ENCODE assay signal across 8 mouse cellular contexts in genomic region chr11:96987873-96988655, GRCm38 (mm10). TPM values are rescaled to one million over a fixed set of nuclear protein-coding genes. Genes with fewer than 3 reads are reported as not detected.
DNase-seq lines count a peak whose midpoint lies in the region; ATAC-seq and TF ChIP-seq lines count a peak whose summit lies in the region.

No protein-coding gene starts in this region.

- no peak for DNase-seq in cerebellum, adult 2 months
- DNase-seq in testis, postnatal 14 days (ENCODE audit: low spot score), result no peak
- DNase-seq in induced T-regulatory cell, adult 2 months (ENCODE audit: low read depth), result peak; percentile 93
- DNase-seq in midbrain, embryonic 11.5 days (ENCODE audit: low spot score, missing footprints), result peak; percentile 90
- peak; percentile 89 for DNase-seq in thymus, postnatal 0 days (ENCODE audit: low spot score)
- no peak for DNase-seq in urinary bladder, postnatal 36 days (ENCODE audit: low spot score in 2 of 2)

- H3K36me3 ChIP-seq in testis, adult 2 months (ENCODE audit: control insufficient read depth, insufficient read depth, low read length), result no peaks in the 10 kb centered on the region
- no peaks in the 10 kb centered on the region for H3K36me3 ChIP-seq in midbrain, embryonic 11.5 days (ENCODE audit: control insufficient read depth, insufficient read depth, low read length)

- H3K9ac ChIP-seq in midbrain, embryonic 11.5 days (ENCODE audit: low read length), result peak overlapping the region; percentile 40

- no peaks in the 10 kb centered on the region for H3K9me3 ChIP-seq in midbrain, embryonic 11.5 days (ENCODE audit: control insufficient read depth, low read length)

- TF ChIP-seq POLR2A in cerebellum, adult 2 months (IDR thresholded peaks at IDR 0.05; ENCODE audit: borderline replicate concordance, insufficient read depth, low read length), result no peak
- no peak for TF ChIP-seq POLR2A in testis, adult 2 months (IDR thresholded peaks at IDR 0.05; ENCODE audit: control insufficient read depth, low read depth, low read length)

- no peak overlapping the region for H3K27ac ChIP-seq in cerebellum, adult 2 months (ENCODE audit: insufficient read depth, low read length)
- no peak overlapping the region for H3K27ac ChIP-seq in testis, adult 2 months (ENCODE audit: control insufficient read depth, insufficient read depth, low read depth, low read length)
- H3K27ac ChIP-seq in midbrain, embryonic 11.5 days (ENCODE audit: low read depth, low read length), result no peak overlapping the region

- peak overlapping the region; percentile 49 for H3K4me2 ChIP-seq in midbrain, embryonic 11.5 days

- no peaks in the 10 kb centered on the region for H3K27me3 ChIP-seq in cerebellum, adult 2 months (ENCODE audit: control insufficient read depth, insufficient read depth, low read length)
- no peaks in the 10 kb centered on the region for H3K27me3 ChIP-seq in testis, adult 2 months (ENCODE audit: control insufficient read depth, insufficient read depth, low read length)
- peaks cover 14% of the 10 kb centered on the region for H3K27me3 ChIP-seq in midbrain, embryonic 11.5 days (ENCODE audit: control insufficient read depth, insufficient read depth, low read length)

- 10% methylated on average over 31 of the region's 31 CpGs for WGBS in cerebellum, adult 2 months
- 8% methylated on average over 31 of the region's 31 CpGs for WGBS in midbrain, embryonic 11.5 days

- H3K4me1 ChIP-seq in cerebellum, adult 2 months (ENCODE audit: control insufficient read depth, insufficient read depth, low read length), result no peaks in the 10 kb centered on the region
- H3K4me1 ChIP-seq in testis, adult 2 months (ENCODE audit: control insufficient read depth, insufficient read depth, low read length), result peaks cover 34% of the 10 kb centered on the region
- peaks cover 5% of the 10 kb centered on the region for H3K4me1 ChIP-seq in midbrain, embryonic 11.5 days (ENCODE audit: control insufficient read depth, insufficient read depth, low read length)

- TF ChIP-seq CTCF in cerebellum, adult 2 months (IDR thresholded peaks at IDR 0.05; ENCODE audit: borderline replicate concordance, insufficient read depth, low read depth, low read length), result no peak
- no peak for TF ChIP-seq CTCF in testis, adult 2 months (IDR thresholded peaks at IDR 0.05; ENCODE audit: control insufficient read depth, insufficient read depth, insufficient replicate concordance, low read depth, low read length)

- H3K4me3 ChIP-seq in cerebellum, adult 2 months (replicated peaks; ENCODE audit: insufficient read depth, low read depth, low read length), result peak overlapping the region; percentile 28
- H3K4me3 ChIP-seq in testis, adult 2 months (ENCODE audit: control insufficient read depth, low read depth, low read length), result peak overlapping the region; percentile 79
- peak overlapping the region; percentile 23 for H3K4me3 ChIP-seq in midbrain, embryonic 11.5 days (ENCODE audit: low read depth, low read length)

- no peak for ATAC-seq in cerebellum, adult (ENCODE audit: insufficient number of reproducible peaks, low FRiP score, low TSS enrichment)
- peak; percentile 38; the same call in 1 of the 2 replicates for ATAC-seq in midbrain, embryonic 11.5 days (ENCODE audit: low FRiP score)

RNA-seq across cellular contexts. Expression of gene Sp2, which starts 5.3 kb away (rescaled TPM):
- 15.4 and 18.4 TPM in 2 replicates for polyA plus RNA-seq in cerebellum, adult 2 months (2012; rRNA removed)
- polyA plus RNA-seq in testis, adult 2 months (2012; rRNA removed), result 16.4 and 17.9 TPM in 2 replicates
- 22.2 and 26.3 TPM in 2 replicates for polyA plus RNA-seq in midbrain, embryonic 11.5 days (2014; fragmentation: Nextera tagmentation; extraction: Ambion mirVana)
- 19.2 and 21.9 TPM in 2 replicates for polyA plus RNA-seq in thymus, postnatal 0 days (2015; fragmentation: Nextera tagmentation; extraction: Ambion mirVana)

RNA-seq across cellular contexts. Expression of gene Sp6, which starts 25.1 kb away (rescaled TPM):
- polyA plus RNA-seq in cerebellum, adult 2 months (2012; rRNA removed), result 1.4 and 2.1 TPM in 2 replicates
- 0.22 and 0.32 TPM in 2 replicates for polyA plus RNA-seq in testis, adult 2 months (2012; rRNA removed)
- polyA plus RNA-seq in midbrain, embryonic 11.5 days (2014; fragmentation: Nextera tagmentation; extraction: Ambion mirVana), result not detected in 2 replicates
- 1.7 TPM in 2 replicates for polyA plus RNA-seq in thymus, postnatal 0 days (2015; fragmentation: Nextera tagmentation; extraction: Ambion mirVana)

RNA-seq across cellular contexts. Expression of gene Scrn2, which starts 41.7 kb away (rescaled TPM):
- 12.2 and 13.9 TPM in 2 replicates for polyA plus RNA-seq in cerebellum, adult 2 months (2012; rRNA removed)
- polyA plus RNA-seq in testis, adult 2 months (2012; rRNA removed), result 8.9 and 9.4 TPM in 2 replicates
- 21.3 and 22.1 TPM in 2 replicates for polyA plus RNA-seq in midbrain, embryonic 11.5 days (2014; fragmentation: Nextera tagmentation; extraction: Ambion mirVana)
- polyA plus RNA-seq in thymus, postnatal 0 days (2015; fragmentation: Nextera tagmentation; extraction: Ambion mirVana), result 23.1 and 25.8 TPM in 2 replicates

RNA-seq across cellular contexts. Expression of gene Pnpo, which starts 44.3 kb away (rescaled TPM):
- 55.4 and 59.5 TPM in 2 replicates for polyA plus RNA-seq in cerebellum, adult 2 months (2012; rRNA removed)
- polyA plus RNA-seq in testis, adult 2 months (2012; rRNA removed), result 3.8 and 5.4 TPM in 2 replicates
- 23.1 and 24.4 TPM in 2 replicates for polyA plus RNA-seq in midbrain, embryonic 11.5 days (2014; fragmentation: Nextera tagmentation; extraction: Ambion mirVana)
- 39.0 and 39.5 TPM in 2 replicates for polyA plus RNA-seq in thymus, postnatal 0 days (2015; fragmentation: Nextera tagmentation; extraction: Ambion mirVana)

RNA-seq across cellular contexts. Expression of gene Lrrc46, which starts 53.1 kb away (rescaled TPM):
- polyA plus RNA-seq in cerebellum, adult 2 months (2012; rRNA removed), result 1.2 and 1.4 TPM in 2 replicates
- polyA plus RNA-seq in testis, adult 2 months (2012; rRNA removed), result 795 and 824 TPM in 2 replicates
- 2.7 TPM in 2 replicates for polyA plus RNA-seq in midbrain, embryonic 11.5 days (2014; fragmentation: Nextera tagmentation; extraction: Ambion mirVana)
- polyA plus RNA-seq in thymus, postnatal 0 days (2015; fragmentation: Nextera tagmentation; extraction: Ambion mirVana), result 0.83 and 0.86 TPM in 2 replicates

Comparison
In these comparisons a context has a peak if more than half of its experiments do, and no peak if none do; other contexts are left out.
1. DNase-seq: peak in induced T-regulatory cell, adult 2 months (single experiment), midbrain, embryonic 11.5 days (single experiment) and thymus, postnatal 0 days (single experiment); none in cerebellum, adult 2 months (0 of 2), testis, postnatal 14 days (single experiment) and urinary bladder, postnatal 36 days (0 of 2).
2. H3K4me3 ChIP-seq: peak in every context shown above with its lines; median percentile 79 in testis, adult 2 months; 28 in cerebellum, adult 2 months; 23 in midbrain, embryonic 11.5 days.